Mouse (Mus musculus) erythroblast, adult 5-6 weeks (primary cell): Measurements from ENCODE around the gene Fggy. TPM values are rescaled to one million over a fixed set of nuclear protein-coding genes. Genes with fewer than 3 reads are reported as not detected.

Experiments
- ATAC-seq: replicated peaks from 2 replicates; pipeline ENCODE4 v1.8.0; 2016; ENCODE audit warnings: moderate number of reproducible peaks, mild to moderate bottlenecking, moderate TSS enrichment, inconsistent platforms; ENCODE audit not compliant: poor library complexity, low FRiP score, severe bottlenecking
- total RNA-seq, 2 experiments: library from RNA; stranded (forward) in 1 of 2; stranded (reverse) in 1 of 2; fragments of 150-400 nt in 1 of 2; fragments of 200-764, 138-1000 nt in 1 of 2; gene quantifications; 2 replicates each; pipeline versions ENCODE4 v1.2.3 to v1.2.4; 2015 to 2017; ENCODE audit warnings: low replicate concordance in 2 of 2

The Fggy gene
- total RNA-seq, 2 experiments from 2014 or later = 0.85 to 15.4 TPM

GRCm38 (mm10) chr4:95759027-95759731 lies 201.9 kb downstream of the Fggy start:
- no peak for ATAC-seq

- ATAC-seq = no peak
Observed at GRCm38 (mm10) chr4:95765359-95765758, 208.1 kb downstream of the Fggy start.

- ATAC-seq = no peak
Observed at GRCm38 (mm10) chr4:95770469-95770868, 213.2 kb downstream of the Fggy start.

DNA sequence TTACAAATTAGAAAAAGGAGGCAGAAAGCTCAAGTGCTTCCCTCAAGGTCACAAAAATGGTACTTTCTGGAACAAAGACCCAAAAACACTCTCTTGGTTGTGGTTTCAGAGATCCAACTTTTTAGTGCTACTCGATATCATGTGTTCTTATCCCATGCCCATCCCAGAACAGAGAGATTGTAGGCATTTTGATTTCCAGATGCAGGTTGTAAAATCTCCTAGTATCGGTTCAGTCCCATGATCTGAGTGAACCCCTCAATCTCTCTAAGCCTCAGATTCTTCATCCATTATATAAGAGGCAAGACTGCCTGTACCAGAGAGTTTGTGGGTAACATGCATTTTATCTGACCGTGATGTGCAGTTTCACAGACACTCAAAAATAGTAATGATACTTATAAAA lies 214.2 kb downstream of the Fggy start:
- no peak for ATAC-seq

GRCm38 (mm10) chr4:95771945-95772344 lies 214.6 kb downstream of the Fggy start:
- ATAC-seq = no peak

DNA sequence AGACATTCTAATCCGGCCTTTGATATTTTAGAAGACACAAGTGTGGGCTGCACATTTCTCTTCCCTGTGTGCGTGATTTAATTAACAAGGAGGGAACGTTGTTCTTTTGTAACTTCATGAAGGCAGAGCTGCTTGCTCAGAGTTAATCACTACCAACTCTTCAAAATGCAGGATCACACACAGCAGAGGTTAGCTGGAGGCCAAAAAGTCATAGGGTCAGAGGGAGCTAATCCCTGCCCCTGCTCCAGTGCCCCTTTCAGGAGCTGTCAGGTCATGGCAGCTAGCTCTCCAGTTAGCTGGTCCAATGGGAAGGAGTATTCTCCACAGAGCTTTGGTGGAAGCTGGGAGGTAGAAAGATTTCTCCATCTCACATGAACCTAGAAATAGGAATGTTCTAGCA lies 215.4 kb downstream of the Fggy start:
- no peak for ATAC-seq

- no peak for ATAC-seq
Observed at GRCm38 (mm10) chr4:95775574-95775973, 218.3 kb downstream of the Fggy start.

DNA sequence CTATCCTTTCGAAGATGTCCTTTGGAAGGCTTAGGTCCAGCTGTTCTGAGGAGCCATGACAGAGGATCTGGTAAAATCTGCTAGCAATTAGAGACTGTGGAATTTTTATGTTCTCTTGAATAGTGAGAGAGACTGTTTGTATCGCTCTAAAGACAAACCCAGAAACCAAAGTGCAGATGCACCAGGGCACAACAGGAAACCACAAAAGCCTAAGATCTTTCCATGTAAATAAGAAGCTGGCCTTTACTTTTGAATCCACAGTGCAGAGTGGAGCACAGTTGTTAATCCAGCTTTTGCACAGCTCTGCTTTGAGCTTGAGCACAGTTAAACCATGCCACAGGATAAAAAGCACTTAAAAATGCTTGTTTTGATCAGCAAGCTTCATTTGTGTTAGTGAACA lies 220.5 kb downstream of the Fggy start:
- no peak for ATAC-seq

- ATAC-seq = no peak
Observed at GRCm38 (mm10) chr4:95778528-95778927, 221.2 kb downstream of the Fggy start.

DNA sequence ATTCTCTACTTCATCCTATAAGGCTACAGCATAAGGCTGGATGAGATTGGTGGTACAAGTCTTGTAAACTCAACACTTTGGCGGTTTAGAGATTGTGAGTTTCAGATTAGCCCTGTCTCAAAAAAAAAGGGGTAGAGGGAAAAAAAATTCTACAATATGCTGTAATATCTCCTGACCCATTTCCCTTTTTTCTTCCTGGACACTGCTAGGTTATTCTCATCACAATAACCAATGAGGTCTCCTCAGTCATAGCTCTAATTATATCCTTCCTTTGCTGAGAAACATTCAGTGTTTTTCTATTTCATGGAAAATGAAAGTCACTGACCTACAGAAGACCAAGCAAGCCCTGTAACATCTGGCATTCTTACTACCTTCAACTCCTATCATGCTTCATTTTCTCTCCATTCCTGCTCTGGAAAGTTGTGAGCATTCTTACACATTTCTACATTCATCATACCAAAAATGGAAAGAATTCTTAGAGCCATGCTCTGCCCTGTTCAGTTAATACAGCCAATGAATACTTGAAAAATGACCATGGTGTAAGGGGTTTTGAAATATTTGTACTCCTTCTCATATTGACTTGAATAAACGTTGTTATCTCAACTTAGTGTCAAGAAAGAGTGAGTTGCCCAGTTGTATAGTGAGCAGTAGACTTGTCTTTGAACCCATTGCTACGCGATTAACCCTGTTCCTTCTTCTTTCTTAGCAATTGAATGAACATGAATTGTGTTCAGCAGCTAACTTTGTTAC lies 227.0 kb downstream of the Fggy start:
- ATAC-seq = no peak

GRCm38 (mm10) chr4:95787609-95788008 lies 230.3 kb downstream of the Fggy start:
- no peak for ATAC-seq

DNA sequence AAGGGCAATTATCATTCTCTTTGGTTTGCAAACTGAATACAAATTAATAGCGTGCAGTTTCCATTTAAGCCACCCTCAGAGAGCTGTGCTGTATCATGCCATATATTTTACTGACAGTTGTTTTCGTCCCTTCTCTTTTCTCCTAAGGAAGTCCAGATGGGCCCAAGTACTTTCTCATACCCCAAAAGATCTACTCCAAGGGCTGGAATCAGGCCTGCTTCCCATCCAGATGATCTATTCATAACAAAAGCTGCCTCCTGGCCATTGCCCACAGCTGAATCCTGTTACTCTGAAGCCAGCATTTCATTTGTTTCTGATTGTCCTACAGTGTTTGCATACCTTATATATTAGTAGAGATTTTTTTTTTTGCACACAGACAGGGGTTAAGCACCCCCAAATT lies 231.6 kb downstream of the Fggy start:
- ATAC-seq = no peak

- no peak for ATAC-seq
Observed at GRCm38 (mm10) chr4:95791913-95792475, 234.7 kb downstream of the Fggy start.

GRCm38 (mm10) chr4:95793647-95794328 lies 236.5 kb downstream of the Fggy start:
- no peak for ATAC-seq

DNA sequence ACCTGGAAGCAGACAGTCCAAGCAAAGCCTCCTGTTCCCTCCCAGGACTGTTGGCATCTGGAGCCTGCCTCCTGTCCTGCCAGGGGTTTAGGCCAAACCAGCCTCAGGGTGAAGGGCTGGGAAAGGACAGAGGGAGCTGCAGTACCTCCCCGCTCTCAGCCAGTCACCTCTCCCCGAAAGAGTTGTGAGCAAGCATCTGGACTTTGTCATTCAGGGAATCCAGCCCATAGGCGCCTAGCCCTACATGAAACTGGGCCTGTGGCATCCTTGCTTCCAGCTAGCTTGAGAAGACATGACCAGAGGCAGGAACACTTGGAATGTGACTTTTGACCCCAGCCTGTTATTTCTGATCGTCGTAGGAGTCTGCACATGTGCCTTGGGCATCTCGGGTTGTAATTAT lies 237.3 kb downstream of the Fggy start:
- ATAC-seq = no peak

DNA sequence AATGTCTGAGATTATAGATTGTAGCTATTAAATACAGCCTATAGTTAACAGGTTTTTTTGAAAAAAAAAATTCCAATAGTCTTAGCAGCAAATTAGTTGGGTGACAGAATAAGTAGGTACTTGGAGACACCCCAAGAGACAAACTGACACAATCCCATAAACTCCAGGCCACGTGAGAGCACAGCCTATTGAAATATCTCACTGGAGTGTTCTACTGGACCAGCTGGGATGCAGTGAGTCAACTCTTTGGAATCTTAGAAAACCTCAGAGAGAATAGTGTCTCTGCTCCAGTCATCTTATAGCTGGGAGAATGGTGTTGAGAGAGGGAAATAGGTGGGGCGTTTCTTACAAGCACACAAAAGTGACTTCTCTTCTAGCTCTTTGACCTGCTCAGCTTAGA lies 238.0 kb downstream of the Fggy start:
- ATAC-seq = no peak

DNA sequence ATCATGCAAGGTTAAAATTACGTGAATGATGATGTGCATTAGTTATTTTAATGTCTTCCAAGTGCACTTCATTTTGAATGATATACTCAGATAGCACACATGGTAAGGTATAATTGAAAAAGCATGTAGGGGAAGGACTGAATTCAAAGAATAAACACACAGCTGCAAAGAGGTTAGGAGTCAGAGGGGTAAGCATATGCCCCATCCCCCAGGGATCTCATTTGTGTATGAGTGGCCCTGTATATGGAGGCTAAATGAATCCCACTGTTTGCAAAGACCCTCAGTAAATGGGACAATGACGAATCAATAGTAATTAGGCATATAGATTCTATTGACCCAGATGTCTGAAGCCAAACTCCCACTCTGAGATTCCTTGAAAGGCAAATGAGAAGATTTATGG lies 262.3 kb downstream of the Fggy start:
- no peak for ATAC-seq

DNA sequence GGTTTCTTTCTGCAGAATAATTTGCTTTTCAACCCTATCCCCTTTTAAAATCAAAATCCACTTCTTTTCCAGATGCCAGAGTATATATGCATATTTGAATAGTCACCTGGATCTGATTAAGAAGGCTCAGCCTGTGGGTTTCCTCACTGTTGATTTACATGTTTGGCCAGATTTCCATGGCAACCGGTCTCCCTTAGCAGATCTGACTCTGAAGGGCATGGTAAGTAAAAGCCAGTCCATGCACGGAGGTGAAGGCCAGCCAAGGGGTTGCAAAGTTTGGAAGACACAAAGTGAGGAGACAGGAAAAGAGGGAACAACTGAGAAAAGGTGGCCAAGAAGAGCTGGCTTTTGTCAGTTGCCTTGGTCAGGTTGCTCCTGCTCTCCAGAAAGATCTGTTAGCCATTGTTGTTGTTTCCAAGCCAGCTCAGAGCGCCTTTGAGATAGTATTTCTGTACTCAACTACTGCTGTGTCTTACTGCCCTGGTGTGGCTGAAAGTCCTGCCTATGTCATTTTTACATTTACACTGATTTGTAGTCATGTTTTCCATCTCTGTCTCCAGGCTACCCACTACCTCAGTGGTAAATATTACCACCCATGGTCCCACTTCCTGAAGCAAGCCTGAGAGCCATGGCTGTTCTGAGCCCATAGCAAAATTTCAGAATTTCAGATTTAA lies 264.7 kb downstream of the Fggy start:
- no peak for ATAC-seq

DNA sequence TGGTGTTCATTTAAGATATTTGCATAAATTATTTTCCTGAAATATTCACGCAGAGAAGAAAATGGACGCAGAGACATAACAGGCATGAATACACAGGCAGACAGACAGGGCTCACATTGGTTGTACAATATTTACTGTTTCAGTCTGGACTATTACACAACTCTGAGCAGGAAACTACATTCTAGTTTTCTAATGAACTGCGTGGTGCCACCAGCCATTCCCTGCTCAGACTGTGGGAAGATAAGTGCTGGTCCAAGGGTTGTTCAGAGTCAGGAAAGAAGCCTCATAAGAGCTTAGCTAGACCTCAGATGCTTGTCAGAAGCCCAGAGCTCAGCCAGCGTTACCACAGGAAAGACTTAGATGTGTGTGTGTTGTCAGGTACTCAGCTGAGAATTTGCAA lies 270.9 kb downstream of the Fggy start:
- ATAC-seq = no peak

GRCm38 (mm10) chr4:95830320-95830719 lies 273.0 kb downstream of the Fggy start:
- no peak for ATAC-seq
